Mouse (Mus musculus) E14TG2a.4 (cell line): ENCODE results near the gene Ica1l.

ENCODE experiments used
- CTCF ChIP-seq: conservative IDR thresholded peaks from 2 replicates; pipeline ENCODE4 v1.5.1; 2014; ENCODE audit warnings: low read length
- NANOG ChIP-seq: IDR thresholded peaks from 2 replicates; pipeline ENCODE4 v1.6.1; 2014; ENCODE audit warnings: borderline replicate concordance, low read length, mixed read lengths

- TF ChIP-seq CTCF, result no peak
- no peak for TF ChIP-seq NANOG
Observed at GRCm38 (mm10) chr1:60075590-60075989, 32.6 kb upstream of the Ica1l start.
